Mouse (Mus musculus): ENCODE measurements around the gene Folr1.

DNA sequence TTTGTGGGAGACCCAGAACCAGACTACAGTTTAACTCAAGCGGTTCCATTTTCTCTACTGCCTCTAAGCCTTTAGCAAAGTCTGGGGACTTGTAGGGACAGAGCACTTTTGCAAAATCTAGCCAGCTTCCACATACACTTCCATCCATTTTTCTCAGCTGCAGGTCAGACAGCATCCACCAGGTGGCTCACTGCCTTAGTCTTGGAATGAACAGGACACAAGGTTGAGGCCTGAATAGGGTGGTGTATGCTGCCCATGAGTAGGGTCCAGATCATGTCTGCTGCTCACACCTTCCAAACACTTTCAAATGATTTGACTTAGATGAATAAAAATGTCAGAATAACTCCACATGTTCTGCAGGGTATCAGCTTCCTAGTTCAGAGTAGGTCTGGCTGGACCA lies 47.5 kb upstream of the Folr1 start:
- TF ChIP-seq POLR2A (IDR thresholded peaks at IDR 0.05; ENCODE audit: control insufficient read depth, extremely low read depth, insufficient read depth, low read length, poor library complexity) (no peak), CTCF (IDR thresholded peaks at IDR 0.05; ENCODE audit: borderline replicate concordance, control insufficient read depth, extremely low read depth, insufficient read depth, low read length, poor library complexity) (no peak)
